In genomic region chr12:52042818-52043336, GRCm38 (mm10) we compare ENCODE assay signal across 11 mouse cellular contexts. TPM values are rescaled to one million over a fixed set of nuclear protein-coding genes. Genes with fewer than 3 reads are reported as not detected.
DNase-seq lines count a peak whose midpoint lies in the region; ATAC-seq and TF ChIP-seq lines count a peak whose summit lies in the region.
"Had no signal": no experiment of that assay in that cellular context is flagged by ENCODE, and none has a peak within 500 bp of the region (broad histone marks: within the 10 kb centered on the region; RNA-seq: fewer than 3 reads in every experiment).

No protein-coding gene starts in this region.

- no peaks in the 10 kb centered on the region for H3K27me3 ChIP-seq in heart, embryonic 14.5 days (ENCODE audit: control insufficient read depth, insufficient read depth, low read length)
- no peaks in the 10 kb centered on the region for H3K27me3 ChIP-seq in lung, postnatal 0 days (replicated peaks; ENCODE audit: insufficient read depth, low read length)
- H3K27me3 ChIP-seq in intestine, embryonic 16.5 days (replicated peaks; ENCODE audit: control insufficient read depth, insufficient read depth, low read length): no peaks in the 10 kb centered on the region
- H3K27me3 ChIP-seq: limb, embryonic 13.5 days; midbrain, embryonic 15.5 days had no signal

- H3K27ac ChIP-seq in heart, embryonic 14.5 days (replicated peaks in 1 of 2; ENCODE audit: control insufficient read depth in 1 of 2, insufficient read depth in 1 of 2, low read depth in 2 of 2, low read length in 2 of 2): 0 out of 4 replicates have a peak overlapping the region, but pooled peaks of 1 of the 2 experiments have one; percentile 19
- no peak overlapping the region for H3K27ac ChIP-seq in lung, postnatal 0 days (ENCODE audit: low read length)
- no peak overlapping the region for H3K27ac ChIP-seq in intestine, embryonic 16.5 days (ENCODE audit: low read length)
- H3K27ac ChIP-seq: limb, embryonic 13.5 days; midbrain, embryonic 15.5 days had no signal

- H3K4me1 ChIP-seq in heart, embryonic 14.5 days (ENCODE audit: control insufficient read depth in 2 of 2, insufficient read depth in 2 of 2, low read length in 2 of 2): no peaks in the 10 kb centered on the region
- H3K4me1 ChIP-seq in lung, postnatal 0 days (ENCODE audit: insufficient read depth, low read depth, low read length): no peaks in the 10 kb centered on the region
- H3K4me1 ChIP-seq in intestine, embryonic 16.5 days (ENCODE audit: control insufficient read depth, insufficient read depth, low read length): no peaks in the 10 kb centered on the region
- H3K4me1 ChIP-seq: limb, embryonic 13.5 days; midbrain, embryonic 15.5 days had no signal

- H3K4me3 ChIP-seq in heart, embryonic 14.5 days (ENCODE audit: control insufficient read depth in 1 of 2, insufficient read depth in 1 of 2, low read depth in 1 of 2, low read length in 2 of 2): no peak overlapping the region
- H3K4me3 ChIP-seq in lung, postnatal 0 days (ENCODE audit: low read depth, low read length): no peak overlapping the region
- H3K4me3 ChIP-seq in intestine, embryonic 16.5 days (ENCODE audit: low read length): no peak overlapping the region
- H3K4me3 ChIP-seq: limb, embryonic 13.5 days; midbrain, embryonic 15.5 days had no signal

- no peaks in the 10 kb centered on the region for H3K36me3 ChIP-seq in heart, embryonic 14.5 days (ENCODE audit: control insufficient read depth, insufficient read depth, low read length)
- no peaks in the 10 kb centered on the region for H3K36me3 ChIP-seq in lung, postnatal 0 days (ENCODE audit: insufficient read depth, low read length)
- H3K36me3 ChIP-seq in intestine, embryonic 16.5 days (ENCODE audit: control insufficient read depth, insufficient read depth, low read length): no peaks in the 10 kb centered on the region
- H3K36me3 ChIP-seq: limb, embryonic 13.5 days; midbrain, embryonic 15.5 days had no signal

- DNase-seq in heart, adult 8-10 months (ENCODE audit: low spot score): no peak
- DNase-seq in lung, postnatal 0 days (ENCODE audit: low spot score): peak; percentile 9
- no peak for DNase-seq in lung, adult 18-20 months
- peak; percentile 22 for DNase-seq in adrenal gland, adult 8-10 months
- DNase-seq in kidney, postnatal 36 days: peak; percentile 13 to 42
- no peak for DNase-seq in left cerebral cortex, adult 11 months (ENCODE audit: low spot score)

- no peak for TF ChIP-seq EP300 in lung, postnatal 0 days (IDR thresholded peaks at IDR 0.05)

- no peaks in the 10 kb centered on the region for H3K9me3 ChIP-seq in heart, embryonic 14.5 days (ENCODE audit: control insufficient read depth, low read length)
- H3K9me3 ChIP-seq in lung, postnatal 0 days (ENCODE audit: low read length): no peaks in the 10 kb centered on the region
- H3K9me3 ChIP-seq in intestine, embryonic 16.5 days (ENCODE audit: control insufficient read depth, low read length): no peaks in the 10 kb centered on the region
- H3K9me3 ChIP-seq: midbrain, embryonic 15.5 days had no signal

- no peak overlapping the region for H3K9ac ChIP-seq in heart, embryonic 14.5 days (ENCODE audit: low read length)
- no peak overlapping the region for H3K9ac ChIP-seq in lung, postnatal 0 days (replicated peaks; ENCODE audit: low read depth)
- H3K9ac ChIP-seq in intestine, embryonic 16.5 days (ENCODE audit: low read depth, low read length): no peak overlapping the region
- H3K9ac ChIP-seq: limb, embryonic 13.5 days; midbrain, embryonic 15.5 days had no signal

- no peak for TF ChIP-seq CTCF in lung, postnatal 0 days (IDR thresholded peaks at IDR 0.05)

- no peak overlapping the region for H3K4me2 ChIP-seq in heart, embryonic 14.5 days (ENCODE audit: low read length)
- no peak overlapping the region for H3K4me2 ChIP-seq in lung, postnatal 0 days (replicated peaks; ENCODE audit: low read depth, low read length)
- no peak overlapping the region for H3K4me2 ChIP-seq in intestine, embryonic 16.5 days (ENCODE audit: low read depth, low read length)
- H3K4me2 ChIP-seq: limb, embryonic 13.5 days; midbrain, embryonic 15.5 days had no signal

- ATAC-seq in heart, embryonic 14.5 days (ENCODE audit: insufficient number of reproducible peaks, insufficient read depth, low FRiP score, low read depth): 0 out of 2 replicates have a peak, but pooled peaks have one; percentile 39
- no peak for ATAC-seq in lung, postnatal 0 days
- ATAC-seq in intestine, embryonic 16.5 days: no peak
- ATAC-seq: midbrain, embryonic 15.5 days had no signal

- WGBS in heart, embryonic 14.5 days: 34% methylated on average over 10 of the region's 10 CpGs
- 40% methylated on average over 10 of the region's 10 CpGs for WGBS in lung, postnatal 0 days
- WGBS in intestine, embryonic 16.5 days: 70% methylated on average over 10 of the region's 10 CpGs

RNA-seq across cellular contexts. Expression of gene Gpr33, which starts 15.0 kb away (rescaled TPM):
- polyA plus RNA-seq in heart, embryonic 14.5 days (2014; fragmentation: Nextera tagmentation; extraction: Ambion mirVana): 0.15 TPM in 1 of 2 replicates, not detected in the other
- total RNA-seq in heart, adult 8-10 months (2022): not detected
- polyA plus RNA-seq in lung, postnatal 0 days (2015; fragmentation: Nextera tagmentation; extraction: Ambion mirVana): not detected in 2 replicates
- total RNA-seq in adrenal gland, adult 8-10 months (2022): not detected
- not detected in 2 replicates for polyA plus RNA-seq in intestine, embryonic 16.5 days (2015; fragmentation: Nextera tagmentation; extraction: Ambion mirVana)
- polyA plus RNA-seq: intestine, embryonic 14.5 days; limb, embryonic 13.5 days; midbrain, embryonic 15.5 days had no signal

RNA-seq across cellular contexts. Expression of gene Dtd2, which starts 36.6 kb away (rescaled TPM):
- polyA plus RNA-seq in heart, embryonic 14.5 days (2014; fragmentation: Nextera tagmentation; extraction: Ambion mirVana): 17.0 and 19.6 TPM in 2 replicates
- total RNA-seq in heart, adult 8-10 months (2022): 1 to 10 TPM; 4.1 to 8.3 (median 5.9) TPM
- 18.2 and 20.1 TPM in 2 replicates for polyA plus RNA-seq in lung, postnatal 0 days (2015; fragmentation: Nextera tagmentation; extraction: Ambion mirVana)
- total RNA-seq in adrenal gland, adult 8-10 months (2022): 10 to 100 TPM; 20.1 to 34.0 (median 22.3) TPM
- polyA plus RNA-seq in intestine, embryonic 16.5 days (2015; fragmentation: Nextera tagmentation; extraction: Ambion mirVana): 26.5 and 26.8 TPM in 2 replicates

RNA-seq across cellular contexts. Expression of gene Nubpl, which starts 54.7 kb away (rescaled TPM):
- 12.3 and 13.1 TPM in 2 replicates for polyA plus RNA-seq in heart, embryonic 14.5 days (2014; fragmentation: Nextera tagmentation; extraction: Ambion mirVana)
- total RNA-seq in heart, adult 8-10 months (2022): 10 to 100 TPM; 10.2 to 13.0 (median 11.6) TPM
- polyA plus RNA-seq in lung, postnatal 0 days (2015; fragmentation: Nextera tagmentation; extraction: Ambion mirVana): 6.8 and 8.6 TPM in 2 replicates
- 10 to 100 TPM; 10.1 to 16.2 (median 13.7) TPM for total RNA-seq in adrenal gland, adult 8-10 months (2022)
- polyA plus RNA-seq in intestine, embryonic 16.5 days (2015; fragmentation: Nextera tagmentation; extraction: Ambion mirVana): 10.7 and 10.9 TPM in 2 replicates

Comparison
In these comparisons a context has a peak if more than half of its experiments do, and no peak if none do; other contexts are left out.
1. DNase-seq: peak in lung, postnatal 0 days (single experiment), adrenal gland, adult 8-10 months (single experiment) and kidney, postnatal 36 days (2 of 2); none in heart, adult 8-10 months (single experiment), lung, adult 18-20 months (0 of 2) and left cerebral cortex, adult 11 months (single experiment).